Mouse (Mus musculus) liver, postnatal 0 days (tissue): Measurements from ENCODE around the gene Ppp1r9a.

Experiments used
- CTCF ChIP-seq: sonication (generic); IDR thresholded peaks from 2 replicates; pipeline ENCODE4 v1.5.1; 2016; ENCODE audit warnings: antibody characterized with exemption, low read depth
- EP300 ChIP-seq: IDR thresholded peaks from 2 replicates; pipeline ENCODE4 v1.6.1; 2016; ENCODE audit warnings: antibody characterized with exemption, low read depth, mild to moderate bottlenecking

GRCm38 (mm10) chr6:5189507-5189906, 286.8 kb downstream of the Ppp1r9a start:
- TF ChIP-seq CTCF (no peak), EP300 (no peak; the same call in 1 of the 2 replicates)
